Mouse (Mus musculus) left cerebral cortex, postnatal 10 days (tissue): ENCODE results near the gene Slc25a26. TPM values are rescaled to one million over a fixed set of nuclear protein-coding genes. Genes with fewer than 3 reads are reported as not detected.

Experiments used
- DNase-seq, 2 experiments: peaks; one replicate each; pipeline ENCODE4 v3.0.0; 2021 to 2022; ENCODE audit warnings: low spot score in 2 of 2, mixed read lengths in 1 of 2; ENCODE audit errors: extremely low spot score in 1 of 2
- intact Hi-C: fragments of 180-260 bp; cut with DNase I; formaldehyde crosslinking; loops from one replicate; pipeline ENCODE4 v1.15.1; 2025
- microRNA-seq: library from miRNA; unstranded; fragments of <30 nt; microRNA quantifications from one replicate; pipeline ENCODE4 v1.2.0, GENCODE M21; 2022
- total RNA-seq, 2 experiments: library from RNA; stranded (reverse); gene quantifications; 2 replicates each; pipeline ENCODE4 v1.2.3; 2021

The Slc25a26 gene
- total RNA-seq, 2 experiments from 2014 or later: 11.6 to 14.1 TPM

GRCm38 (mm10) chr6:94649637-94650036 lies 149.5 kb downstream of the Slc25a26 start:
- intact Hi-C loops: no loop called here
- DNase-seq: no peak

- DNase-seq: no peak
- intact Hi-C loops: no loop called here
Measured at GRCm38 (mm10) chr6:94651541-94651940, 151.4 kb downstream of the Slc25a26 start.

- DNase-seq: no peak
- intact Hi-C loops: no loop called here
Measured at GRCm38 (mm10) chr6:94652659-94653213, 152.6 kb downstream of the Slc25a26 start.

GRCm38 (mm10) chr6:94653388-94654316 lies 153.5 kb downstream of the Slc25a26 start:
- intact Hi-C loops: no loop called here
- DNase-seq: no peak

Small RNAs within 50 kb of the gene (microRNA-seq; reads per million reads assigned to microRNA genes)
- gene Mir7041: not detected

Other genes starting within 250 kb of the Slc25a26 start
- 10 to 100 TPM; 89.8 to 91.8 TPM for gene Magi1, start 216.4 kb upstream of the Slc25a26 start, total RNA-seq
- 10 to 100 TPM; 32.0 to 32.9 TPM for gene Lrig1, start 199.8 kb downstream of the Slc25a26 start, total RNA-seq